Mouse (Mus musculus): ENCODE measurements around the gene Usp7. TPM values are rescaled to one million over a fixed set of nuclear protein-coding genes. Genes with fewer than 3 reads are reported as not detected.

The Usp7 gene
- polyA plus RNA-seq, 1 experiment from 2014 or later = 23.9 TPM

GRCm38 (mm10) chr16:8663606-8664539 lies 128.2 kb downstream of the Usp7 start:
- Histone ChIP-seq H3K27ac (ENCODE audit: low read depth, low read length) (peak overlapping the region; percentile 5; the same call in 1 of the 2 replicates), H3K27me3 (replicated peaks; ENCODE audit: control insufficient read depth, insufficient read depth, low read length) (no peaks in the 10 kb centered on the region), H3K9ac (ENCODE audit: low read depth, low read length) (no peak overlapping the region), H3K9me3 (ENCODE audit: control insufficient read depth, low read length) (no peaks in the 10 kb centered on the region), H3K4me2 (ENCODE audit: low read length) (no peak overlapping the region), H3K4me3 (ENCODE audit: low read length) (no peak overlapping the region), H3K36me3 (ENCODE audit: control insufficient read depth, insufficient read depth, low read length) (peaks cover 13% of the 10 kb centered on the region), H3K4me1 (ENCODE audit: control insufficient read depth, insufficient read depth, low read depth, low read length) (peaks cover 25% of the 10 kb centered on the region)
- 72% methylated on average over 23 of the region's 24 CpGs for WGBS
- ATAC-seq = peak; percentile 60

GRCm38 (mm10) chr16:8663022-8663421 lies 129.1 kb downstream of the Usp7 start:
- H3K4me2 ChIP-seq (ENCODE audit: low read length) = no peak overlapping the region
- H3K36me3 ChIP-seq (ENCODE audit: control insufficient read depth, insufficient read depth, low read length) = peaks cover 13% of the 10 kb centered on the region
- H3K27ac ChIP-seq (ENCODE audit: low read depth, low read length) = peak overlapping the region; percentile 5; the same call in 1 of the 2 replicates
- no peaks in the 10 kb centered on the region for H3K9me3 ChIP-seq (ENCODE audit: control insufficient read depth, low read length)
- WGBS = 72% methylated on average over 2 of the region's 2 CpGs
- H3K4me1 ChIP-seq (ENCODE audit: control insufficient read depth, insufficient read depth, low read depth, low read length) = peaks cover 16% of the 10 kb centered on the region; the same call in 1 of the 2 replicates
- H3K27me3 ChIP-seq (replicated peaks; ENCODE audit: control insufficient read depth, insufficient read depth, low read length) = no peaks in the 10 kb centered on the region
- H3K4me3 ChIP-seq (ENCODE audit: low read length) = no peak overlapping the region
- no peak for ATAC-seq
- H3K9ac ChIP-seq (ENCODE audit: low read depth, low read length) = no peak overlapping the region

- WGBS = 94% methylated on average over 4 of the region's 4 CpGs
- H3K36me3 ChIP-seq (ENCODE audit: control insufficient read depth, insufficient read depth, low read length) = peaks cover 16% of the 10 kb centered on the region
Measured at GRCm38 (mm10) chr16:8658764-8659163, 133.3 kb downstream of the Usp7 start.

GRCm38 (mm10) chr16:8658349-8658748 lies 133.8 kb downstream of the Usp7 start:
- Histone ChIP-seq H3K27ac (ENCODE audit: low read depth, low read length) (no peak overlapping the region), H3K36me3 (ENCODE audit: control insufficient read depth, insufficient read depth, low read length) (peaks cover 16% of the 10 kb centered on the region), H3K4me2 (ENCODE audit: low read length) (no peak overlapping the region), H3K4me3 (ENCODE audit: low read length) (no peak overlapping the region), H3K27me3 (replicated peaks; ENCODE audit: control insufficient read depth, insufficient read depth, low read length) (no peaks in the 10 kb centered on the region), H3K9me3 (ENCODE audit: control insufficient read depth, low read length) (no peaks in the 10 kb centered on the region), H3K9ac (ENCODE audit: low read depth, low read length) (no peak overlapping the region), H3K4me1 (ENCODE audit: control insufficient read depth, insufficient read depth, low read depth, low read length) (no peaks in the 10 kb centered on the region)
- no peak for ATAC-seq
- WGBS = 83% methylated on average over 4 of the region's 4 CpGs

More at GRCm38 (mm10) chr16:8658764-8659163, 133.3 kb downstream of the Usp7 start:
- Histone ChIP-seq H3K9me3 (ENCODE audit: control insufficient read depth, low read length) (no peaks in the 10 kb centered on the region), H3K9ac (ENCODE audit: low read depth, low read length) (no peak overlapping the region), H3K27ac (ENCODE audit: low read depth, low read length) (no peak overlapping the region), H3K4me1 (ENCODE audit: control insufficient read depth, insufficient read depth, low read depth, low read length) (peaks cover 3% of the 10 kb centered on the region; the same call in 1 of the 2 replicates), H3K27me3 (replicated peaks; ENCODE audit: control insufficient read depth, insufficient read depth, low read length) (no peaks in the 10 kb centered on the region), H3K4me3 (ENCODE audit: low read length) (no peak overlapping the region), H3K4me2 (ENCODE audit: low read length) (no peak overlapping the region)
- no peak for ATAC-seq

GRCm38 (mm10) chr16:8656256-8656655 lies 135.9 kb downstream of the Usp7 start:
- Histone ChIP-seq H3K27ac (ENCODE audit: low read depth, low read length) (no peak overlapping the region), H3K9me3 (ENCODE audit: control insufficient read depth, low read length) (no peaks in the 10 kb centered on the region), H3K4me1 (ENCODE audit: control insufficient read depth, insufficient read depth, low read depth, low read length) (no peaks in the 10 kb centered on the region), H3K27me3 (replicated peaks; ENCODE audit: control insufficient read depth, insufficient read depth, low read length) (no peaks in the 10 kb centered on the region), H3K4me2 (ENCODE audit: low read length) (no peak overlapping the region), H3K9ac (ENCODE audit: low read depth, low read length) (no peak overlapping the region), H3K36me3 (ENCODE audit: control insufficient read depth, insufficient read depth, low read length) (peaks cover 13% of the 10 kb centered on the region), H3K4me3 (ENCODE audit: low read length) (no peak overlapping the region)
- 81% methylated on average over 2 of the region's 2 CpGs for WGBS
- no peak for ATAC-seq

- Histone ChIP-seq H3K4me2 (ENCODE audit: low read length) (no peak overlapping the region), H3K36me3 (ENCODE audit: control insufficient read depth, insufficient read depth, low read length) (peaks cover 19% of the 10 kb centered on the region), H3K4me1 (ENCODE audit: control insufficient read depth, insufficient read depth, low read depth, low read length) (no peaks in the 10 kb centered on the region), H3K9me3 (ENCODE audit: control insufficient read depth, low read length) (no peaks in the 10 kb centered on the region), H3K9ac (ENCODE audit: low read depth, low read length) (no peak overlapping the region), H3K4me3 (ENCODE audit: low read length) (no peak overlapping the region), H3K27ac (ENCODE audit: low read depth, low read length) (no peak overlapping the region), H3K27me3 (replicated peaks; ENCODE audit: control insufficient read depth, insufficient read depth, low read length) (no peaks in the 10 kb centered on the region)
- WGBS = 90% methylated on average over 9 of the region's 9 CpGs
- no peak for ATAC-seq
Measured at GRCm38 (mm10) chr16:8655599-8655998, 136.5 kb downstream of the Usp7 start.

- Histone ChIP-seq H3K4me1 (ENCODE audit: control insufficient read depth, insufficient read depth, low read depth, low read length) (no peaks in the 10 kb centered on the region), H3K9me3 (ENCODE audit: control insufficient read depth, low read length) (no peaks in the 10 kb centered on the region), H3K4me3 (ENCODE audit: low read length) (no peak overlapping the region), H3K27ac (ENCODE audit: low read depth, low read length) (no peak overlapping the region), H3K27me3 (replicated peaks; ENCODE audit: control insufficient read depth, insufficient read depth, low read length) (no peaks in the 10 kb centered on the region), H3K9ac (ENCODE audit: low read depth, low read length) (no peak overlapping the region), H3K4me2 (ENCODE audit: low read length) (no peak overlapping the region), H3K36me3 (ENCODE audit: control insufficient read depth, insufficient read depth, low read length) (peaks cover 16% of the 10 kb centered on the region)
- ATAC-seq = no peak
- WGBS = 82% methylated on average over 6 of the region's 6 CpGs
Measured at GRCm38 (mm10) chr16:8655108-8655507, 137.0 kb downstream of the Usp7 start.

GRCm38 (mm10) chr16:8650007-8650406 lies 142.1 kb downstream of the Usp7 start:
- H3K36me3 ChIP-seq (ENCODE audit: control insufficient read depth, insufficient read depth, low read length) = peaks cover 26% of the 10 kb centered on the region
- 95% methylated on average over 3 of the region's 3 CpGs for WGBS

GRCm38 (mm10) chr16:8645546-8645945 lies 146.6 kb downstream of the Usp7 start:
- peaks cover 22% of the 10 kb centered on the region for H3K36me3 ChIP-seq (ENCODE audit: control insufficient read depth, insufficient read depth, low read length)
- no peaks in the 10 kb centered on the region for H3K27me3 ChIP-seq (replicated peaks; ENCODE audit: control insufficient read depth, insufficient read depth, low read length)
- no peak overlapping the region for H3K4me2 ChIP-seq (ENCODE audit: low read length)
- no peak for ATAC-seq
- no peaks in the 10 kb centered on the region for H3K9me3 ChIP-seq (ENCODE audit: control insufficient read depth, low read length)
- H3K4me1 ChIP-seq (ENCODE audit: control insufficient read depth, insufficient read depth, low read depth, low read length) = no peaks in the 10 kb centered on the region
- no peak overlapping the region for H3K9ac ChIP-seq (ENCODE audit: low read depth, low read length)
- H3K4me3 ChIP-seq (ENCODE audit: low read length) = no peak overlapping the region
- H3K27ac ChIP-seq (ENCODE audit: low read depth, low read length) = no peak overlapping the region
- 78% methylated on average over 6 of the region's 6 CpGs for WGBS

More at GRCm38 (mm10) chr16:8650007-8650406, 142.1 kb downstream of the Usp7 start:
- Histone ChIP-seq H3K27ac (ENCODE audit: low read depth, low read length) (no peak overlapping the region), H3K4me3 (ENCODE audit: low read length) (no peak overlapping the region), H3K27me3 (replicated peaks; ENCODE audit: control insufficient read depth, insufficient read depth, low read length) (no peaks in the 10 kb centered on the region), H3K4me1 (ENCODE audit: control insufficient read depth, insufficient read depth, low read depth, low read length) (no peaks in the 10 kb centered on the region), H3K9me3 (ENCODE audit: control insufficient read depth, low read length) (no peaks in the 10 kb centered on the region), H3K4me2 (ENCODE audit: low read length) (no peak overlapping the region), H3K9ac (ENCODE audit: low read depth, low read length) (no peak overlapping the region)
- ATAC-seq = no peak
